Mouse (Mus musculus): Measurements from ENCODE around the gene Coq10b.
"Not testable (repeated sequence)": the region's sequence is repeated elsewhere in the genome, so short reads cannot be mapped to it uniquely, and the experiment has no call there.

Gene Coq10b

DNA sequence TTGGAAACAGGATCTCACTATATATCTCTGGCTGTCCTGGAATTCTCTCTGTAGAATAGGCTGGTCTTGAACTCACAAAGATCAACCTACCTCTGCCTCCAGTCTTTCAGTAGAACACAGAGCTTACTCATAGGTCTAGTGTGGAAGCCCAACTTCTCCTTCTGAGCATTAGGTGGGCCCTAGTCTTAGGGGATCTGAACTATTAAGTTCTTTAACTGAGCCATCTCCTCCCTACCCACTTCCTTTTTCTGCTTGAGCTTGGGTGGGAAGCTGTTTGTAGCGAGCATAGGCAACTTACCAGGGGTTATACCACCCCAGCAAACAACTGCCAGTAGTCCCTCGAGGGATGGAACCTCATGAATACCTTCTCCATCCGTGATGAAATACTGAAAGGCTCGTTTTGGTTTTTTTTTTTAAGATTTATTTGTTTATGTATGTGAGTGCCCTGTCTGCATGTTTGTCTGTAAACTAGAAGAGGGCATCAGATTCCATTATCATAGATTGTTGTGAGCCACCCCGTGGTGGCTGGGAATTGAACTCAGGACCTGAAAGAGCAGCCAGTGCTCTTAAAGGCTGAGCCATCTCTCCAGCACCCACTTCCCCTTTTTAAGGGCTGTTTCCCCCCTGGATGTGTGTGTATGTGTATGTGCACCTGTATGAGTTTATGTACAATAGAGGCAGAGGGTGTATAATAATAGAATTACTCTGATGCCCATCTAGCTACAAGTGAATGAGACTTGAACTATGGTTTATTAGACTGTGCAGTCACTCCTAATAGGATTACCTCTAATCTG lies 2.9 kb downstream of the Coq10b start:
- peak in 1 of 2 experiments; percentile 21 for DNase-seq (ENCODE audit: low spot score in 2 of 2)

DNA sequence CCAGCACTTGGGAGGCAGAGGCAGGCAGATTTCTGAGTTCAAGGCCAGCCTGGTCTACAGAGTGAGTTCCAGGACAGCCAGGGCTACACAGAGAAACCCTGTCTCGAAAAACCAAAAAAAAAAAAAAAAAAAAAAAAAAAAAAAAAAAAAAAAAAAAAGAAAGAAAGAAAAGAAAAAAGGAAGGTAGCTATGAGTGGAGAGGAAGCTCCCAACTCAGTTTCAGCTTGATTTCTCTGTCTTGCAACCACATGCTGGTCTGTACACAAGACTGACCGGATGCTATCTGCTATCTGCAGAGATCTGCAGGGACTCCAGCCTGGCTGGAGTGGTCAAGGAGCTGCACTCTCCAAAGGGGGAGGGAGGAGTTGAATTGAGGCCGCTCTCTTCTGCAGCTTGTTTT lies 5.8 kb downstream of the Coq10b start:
- not testable (repeated sequence) for DNase-seq (ENCODE audit: low spot score in 2 of 2)

DNA sequence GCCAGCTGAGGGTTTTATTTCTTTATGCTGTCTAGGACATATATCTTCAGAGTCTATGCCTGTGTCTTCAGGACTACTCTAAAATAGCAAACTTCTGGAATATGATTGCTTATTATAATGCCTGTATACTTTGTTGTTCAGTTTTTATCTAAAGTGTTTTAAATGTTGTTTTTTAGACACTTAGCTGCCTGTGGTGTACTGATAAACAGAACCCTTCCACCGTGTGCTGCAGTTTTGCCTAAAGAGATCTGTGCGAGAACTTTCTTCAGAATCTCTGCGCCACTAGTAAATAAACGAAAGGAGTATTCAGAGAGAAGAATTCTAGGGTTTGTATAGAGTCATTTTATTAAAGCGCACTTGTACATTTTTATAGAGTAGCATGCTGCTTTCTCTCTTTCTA lies 8.5 kb downstream of the Coq10b start:
- DNase-seq (ENCODE audit: low spot score in 2 of 2): no peak

DNA sequence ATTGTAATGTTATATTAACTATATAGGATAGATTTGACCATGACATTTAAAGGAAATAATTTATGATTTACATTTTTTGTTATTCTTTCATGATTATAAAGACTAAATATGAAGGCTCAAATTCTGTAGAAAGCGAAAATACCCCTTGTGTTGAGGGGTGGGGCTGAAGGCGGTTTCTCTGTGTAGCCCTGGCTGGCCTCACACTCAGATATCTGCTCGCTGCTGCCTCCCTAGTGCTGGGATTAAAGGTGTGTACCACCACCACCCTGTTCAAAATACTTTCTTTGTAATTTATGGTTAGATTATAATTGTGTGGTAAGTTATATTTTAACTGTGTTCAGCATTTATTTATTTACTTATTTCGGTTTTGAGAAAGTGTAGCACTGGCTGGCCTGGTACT lies 9.2 kb downstream of the Coq10b start:
- DNase-seq (ENCODE audit: low spot score in 2 of 2): no peak

DNA sequence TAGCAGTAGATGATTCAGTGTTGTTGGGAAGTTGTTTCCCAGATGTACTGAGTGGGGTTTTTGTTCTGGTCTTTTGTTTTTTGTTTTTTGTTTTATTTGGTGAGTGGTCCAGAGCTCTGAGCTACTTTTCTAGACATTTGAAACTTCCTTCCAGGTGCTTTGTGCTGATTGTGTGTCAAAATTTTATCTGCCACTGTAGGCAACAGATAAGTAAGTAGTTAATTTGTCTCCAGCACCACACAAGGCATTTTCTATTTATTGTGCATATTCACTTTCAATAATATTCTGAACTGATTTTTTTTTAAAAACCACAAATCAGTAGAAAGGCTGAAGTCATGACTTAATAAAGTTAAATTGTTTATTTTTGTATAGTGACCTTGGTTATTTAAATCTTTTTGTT lies 19.8 kb downstream of the Coq10b start:
- DNase-seq (ENCODE audit: low spot score in 2 of 2): not testable (repeated sequence)

DNA sequence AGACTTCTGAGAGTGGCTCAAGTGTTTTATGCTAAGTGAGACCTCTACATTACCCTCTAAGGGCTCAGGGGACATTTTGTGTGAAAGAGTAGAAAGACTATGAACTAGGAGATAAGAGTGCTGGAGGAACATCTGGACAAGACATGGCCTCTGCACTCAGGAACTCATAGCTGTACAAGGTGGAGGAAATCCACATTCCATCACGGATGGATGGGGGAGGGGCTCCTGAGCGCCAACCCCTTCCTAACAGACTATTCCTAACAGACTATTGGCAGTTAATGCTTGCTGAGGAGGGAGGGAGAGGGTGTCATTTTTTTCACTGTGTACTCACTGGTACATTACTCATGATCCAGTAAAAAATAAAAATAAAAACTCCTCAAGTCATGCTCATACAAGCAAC lies 22.2 kb downstream of the Coq10b start:
- DNase-seq (ENCODE audit: low spot score in 2 of 2): no peak

DNA sequence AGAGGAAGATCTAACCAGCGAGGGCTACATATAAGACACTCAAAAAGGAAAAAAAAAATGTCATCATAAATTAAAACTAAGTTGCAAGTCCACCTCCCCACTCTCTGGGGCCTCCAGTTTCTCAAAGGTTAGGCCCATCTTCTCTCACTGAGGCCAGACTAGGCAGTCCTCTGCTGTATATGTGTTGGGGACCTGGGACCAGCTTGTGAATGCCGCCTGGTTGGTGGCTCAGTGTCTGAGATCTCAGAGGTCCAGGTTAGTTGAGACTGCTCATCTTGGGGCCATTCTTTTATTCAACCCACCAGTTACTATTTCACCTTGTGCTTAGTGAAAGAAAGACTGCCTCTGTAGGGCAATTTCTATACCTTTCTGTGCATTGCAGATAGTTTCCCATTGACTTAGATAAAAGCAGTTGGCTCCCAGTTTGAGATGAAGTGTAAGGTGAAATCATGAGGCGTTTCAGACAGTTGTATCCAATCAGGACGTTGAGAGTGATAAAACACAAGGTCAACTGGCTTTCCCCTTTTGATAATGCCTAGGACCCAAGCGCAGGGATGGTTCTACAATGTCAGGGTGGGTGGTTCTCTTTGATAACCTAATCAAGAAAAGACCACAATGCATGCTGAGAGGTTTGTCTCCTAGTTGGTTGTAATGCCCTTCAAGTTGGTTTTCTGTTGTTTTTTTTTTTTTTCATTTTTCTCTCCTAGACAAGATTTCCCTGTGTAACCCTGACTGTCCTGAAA lies 23.3 kb downstream of the Coq10b start:
- no peak for DNase-seq (ENCODE audit: low spot score in 2 of 2)

DNA sequence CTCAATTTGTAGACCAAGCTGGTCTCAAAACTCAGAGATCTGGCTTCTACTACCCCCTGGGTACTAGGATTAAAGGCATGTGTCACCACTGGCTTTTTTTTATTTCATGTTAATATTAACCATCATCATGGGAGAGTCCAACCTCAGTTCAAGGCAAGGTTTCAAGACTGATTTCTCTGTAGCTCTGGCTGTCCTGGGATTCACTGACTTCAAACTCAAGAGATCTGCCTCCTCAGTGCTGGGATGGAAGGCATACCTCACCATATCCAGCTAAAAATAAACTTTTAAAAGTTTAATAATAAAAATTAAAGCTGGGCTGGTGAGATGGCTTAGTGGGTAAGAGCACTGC lies 23.8 kb downstream of the Coq10b start:
- no peak for DNase-seq (ENCODE audit: low spot score in 2 of 2)

DNA sequence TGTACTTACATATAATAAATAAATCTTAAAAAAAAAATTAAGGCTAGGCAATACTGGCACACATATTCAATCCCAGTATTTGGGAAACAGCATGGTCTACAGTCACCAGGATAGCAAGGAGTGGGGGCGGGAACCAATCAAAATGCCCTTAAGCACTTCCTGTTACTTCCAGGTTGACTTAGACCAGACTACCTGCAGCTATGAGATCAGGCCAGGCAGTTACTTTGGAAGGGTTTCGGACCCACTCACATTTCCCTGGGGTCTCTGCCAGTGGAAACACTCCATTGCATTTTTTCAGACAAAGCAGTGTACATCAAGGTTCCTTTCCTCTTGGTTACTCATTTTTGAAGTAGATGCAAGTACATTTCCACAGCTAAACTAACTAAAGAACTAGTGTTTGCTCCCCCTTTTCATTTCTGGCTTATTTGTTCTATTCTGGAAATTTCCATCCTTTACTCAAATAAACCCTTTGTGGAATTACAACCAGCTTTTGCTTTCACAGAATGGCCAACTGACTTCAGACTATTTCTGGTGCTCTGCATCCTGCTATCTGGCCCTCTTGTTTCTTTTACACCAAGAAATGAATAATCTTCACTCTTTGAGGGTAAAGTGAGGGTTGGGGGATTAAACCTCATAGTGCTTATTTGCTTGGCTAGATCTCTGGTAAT lies 24.4 kb downstream of the Coq10b start:
- no peak for DNase-seq (ENCODE audit: low spot score in 2 of 2)

DNA sequence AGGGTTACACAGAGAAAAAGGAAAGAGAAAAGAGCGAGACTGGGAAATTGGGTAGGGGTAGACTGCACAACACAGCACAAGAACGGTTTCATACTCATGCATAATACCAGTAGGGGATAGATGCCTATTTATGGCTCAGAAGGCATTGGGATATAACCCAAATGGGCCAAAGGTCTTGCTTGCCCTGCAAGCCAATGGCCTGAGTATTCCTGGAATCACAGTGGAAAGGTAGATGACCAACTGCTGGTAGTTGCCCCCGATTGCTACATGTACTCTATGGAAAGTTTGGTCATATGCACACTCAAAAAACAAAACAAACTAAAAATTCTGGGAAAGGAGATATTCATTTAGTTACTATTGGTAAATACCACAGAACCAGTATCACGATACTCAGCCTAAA lies 27.1 kb downstream of the Coq10b start:
- DNase-seq (ENCODE audit: low spot score in 2 of 2): no peak

DNA sequence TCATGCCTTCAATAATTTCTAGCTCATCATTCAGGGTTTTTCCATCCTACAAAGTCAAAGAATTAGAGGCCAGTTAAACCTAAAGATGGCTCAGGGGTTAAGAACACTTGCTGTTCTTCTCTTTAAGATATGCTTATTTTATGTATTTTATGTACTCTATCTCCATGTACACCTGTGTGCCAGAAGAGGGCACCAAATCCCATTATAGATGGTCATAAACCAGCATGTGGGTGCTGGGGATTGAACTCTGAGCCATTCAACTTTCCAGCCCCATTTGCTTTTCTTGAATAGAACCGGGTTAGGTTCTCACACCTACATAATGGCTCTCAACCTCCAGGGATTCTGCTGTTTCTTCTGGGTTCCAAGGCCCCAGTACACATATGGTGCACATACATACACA lies 29.5 kb downstream of the Coq10b start:
- DNase-seq (ENCODE audit: low spot score in 2 of 2): no peak

DNA sequence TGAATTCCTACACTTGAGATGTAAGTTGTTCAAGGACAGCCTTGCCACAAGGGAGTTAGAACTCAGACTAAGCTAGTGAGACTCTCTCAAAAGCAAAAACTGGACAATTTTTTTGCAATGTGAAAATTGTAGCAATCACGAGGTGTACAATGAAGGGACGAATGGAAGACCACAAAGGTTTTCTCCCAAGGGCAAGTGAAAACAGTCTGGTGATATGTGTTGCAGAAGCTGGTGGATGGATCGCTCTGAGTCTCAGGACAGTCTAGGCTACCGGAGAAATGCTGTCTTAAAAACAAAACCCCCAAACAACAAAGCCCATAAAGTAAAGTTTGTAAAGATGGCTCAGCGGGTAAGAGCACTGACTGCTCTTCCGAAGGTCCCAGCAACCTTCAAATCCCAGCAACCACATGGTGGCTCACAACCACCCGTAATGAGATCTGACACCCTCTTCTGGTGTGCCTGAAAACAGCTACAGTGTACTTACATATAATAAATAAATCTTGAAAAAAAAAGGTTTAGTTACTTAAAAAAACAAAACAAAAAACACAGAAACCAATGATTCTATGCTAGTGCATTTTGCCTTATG lies 33.3 kb downstream of the Coq10b start:
- no peak for DNase-seq (ENCODE audit: low spot score in 2 of 2)

DNA sequence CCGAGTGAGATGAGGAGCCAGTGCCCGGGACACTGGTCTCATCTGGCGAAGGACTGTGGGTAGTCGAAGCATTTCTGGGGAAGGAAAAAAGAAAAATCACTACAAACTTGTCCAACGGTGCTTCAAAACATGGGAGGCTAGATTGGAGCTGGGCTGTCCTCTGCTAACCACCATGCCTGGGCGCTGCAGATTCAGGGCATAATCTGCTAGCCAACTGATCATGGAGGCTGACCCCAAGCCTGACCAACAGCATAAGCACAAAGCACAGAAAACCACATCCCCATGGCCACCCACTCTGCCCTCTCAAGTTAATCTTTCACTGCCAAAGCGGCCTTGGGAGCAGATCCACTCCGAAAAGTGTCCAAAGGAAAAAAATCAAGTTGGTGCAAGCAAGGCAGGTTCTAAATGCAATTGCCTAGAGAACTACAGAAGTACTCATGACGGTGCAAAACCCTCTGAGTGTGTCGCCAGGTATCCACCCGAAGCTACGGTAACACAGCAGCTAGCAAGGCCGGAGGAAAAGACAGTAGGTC lies 34.4 kb downstream of the Coq10b start:
- DNase-seq (ENCODE audit: low spot score in 2 of 2): peak; percentile 5 to 37

DNA sequence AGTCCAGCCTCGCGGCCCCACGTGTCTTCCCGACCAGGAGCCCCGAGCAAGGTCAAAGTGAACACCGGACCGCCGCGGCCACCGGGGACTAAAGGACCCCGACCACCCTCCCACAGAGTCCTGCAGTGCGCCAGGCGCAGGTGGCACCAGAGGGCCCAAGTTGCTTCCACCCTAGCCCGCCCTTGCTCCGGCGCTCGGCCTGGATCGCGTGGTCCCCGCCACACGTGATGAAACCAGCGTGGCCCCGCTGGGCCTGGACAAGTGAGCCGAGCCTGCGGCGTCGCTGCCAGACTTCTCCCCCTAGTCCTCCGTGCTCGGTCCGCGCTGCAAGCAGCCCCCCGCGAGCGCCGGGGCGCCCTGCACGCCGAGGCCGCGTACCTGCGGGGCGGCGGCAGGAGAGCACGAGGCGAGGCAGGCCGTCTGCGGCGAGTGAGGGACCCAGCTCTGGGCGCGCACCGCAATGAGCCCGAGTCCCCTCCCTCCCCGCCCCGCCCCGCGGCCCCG lies 34.9 kb downstream of the Coq10b start:
- peak in 1 of 2 experiments; percentile 59 for DNase-seq (ENCODE audit: low spot score in 2 of 2)

DNA sequence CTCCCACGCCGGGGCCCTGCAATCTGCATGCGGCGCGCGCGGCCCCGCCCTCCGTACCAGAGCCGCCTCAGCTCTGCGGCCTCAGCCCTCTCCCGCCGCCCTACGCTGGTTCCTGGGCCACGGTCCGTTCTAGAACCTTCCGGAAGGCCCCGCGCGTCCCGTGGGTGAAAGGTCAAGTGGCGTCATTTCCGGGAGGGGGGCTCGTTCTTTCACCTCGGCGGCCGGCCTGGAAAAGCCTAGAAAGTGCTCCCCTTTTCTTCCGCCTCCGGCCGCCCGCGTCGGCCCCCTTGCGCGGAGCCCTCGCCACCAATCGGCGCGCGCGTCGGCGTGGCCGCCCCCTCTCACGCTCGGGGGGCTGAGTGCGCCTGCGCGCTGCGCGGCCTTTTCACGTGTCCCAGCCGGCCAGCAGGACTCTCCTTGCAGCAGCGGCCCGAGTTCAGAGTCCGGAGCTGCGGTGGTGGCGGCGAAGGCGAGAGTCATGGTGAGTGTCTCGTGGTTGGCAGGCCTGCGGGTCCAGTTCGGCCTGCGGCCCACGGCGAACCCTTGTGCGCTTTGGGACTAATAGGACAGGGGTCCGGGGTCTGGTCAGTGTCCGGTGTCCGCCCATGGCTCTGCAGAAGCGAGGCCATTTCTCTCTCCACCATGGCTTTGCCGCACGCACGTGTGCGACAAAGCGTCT lies 35.5 kb downstream of the Coq10b start, which contains the start of the genes Hspe1 and Hspd1:
TSS of gene Hspe1 (plus strand) at position 201 of the 679 bp plus-strand sequence.
TSS of gene Hspd1 (minus strand) at position 312 of the 679 bp plus-strand sequence.
- peak; percentile 99 for DNase-seq (ENCODE audit: low spot score in 2 of 2)

DNA sequence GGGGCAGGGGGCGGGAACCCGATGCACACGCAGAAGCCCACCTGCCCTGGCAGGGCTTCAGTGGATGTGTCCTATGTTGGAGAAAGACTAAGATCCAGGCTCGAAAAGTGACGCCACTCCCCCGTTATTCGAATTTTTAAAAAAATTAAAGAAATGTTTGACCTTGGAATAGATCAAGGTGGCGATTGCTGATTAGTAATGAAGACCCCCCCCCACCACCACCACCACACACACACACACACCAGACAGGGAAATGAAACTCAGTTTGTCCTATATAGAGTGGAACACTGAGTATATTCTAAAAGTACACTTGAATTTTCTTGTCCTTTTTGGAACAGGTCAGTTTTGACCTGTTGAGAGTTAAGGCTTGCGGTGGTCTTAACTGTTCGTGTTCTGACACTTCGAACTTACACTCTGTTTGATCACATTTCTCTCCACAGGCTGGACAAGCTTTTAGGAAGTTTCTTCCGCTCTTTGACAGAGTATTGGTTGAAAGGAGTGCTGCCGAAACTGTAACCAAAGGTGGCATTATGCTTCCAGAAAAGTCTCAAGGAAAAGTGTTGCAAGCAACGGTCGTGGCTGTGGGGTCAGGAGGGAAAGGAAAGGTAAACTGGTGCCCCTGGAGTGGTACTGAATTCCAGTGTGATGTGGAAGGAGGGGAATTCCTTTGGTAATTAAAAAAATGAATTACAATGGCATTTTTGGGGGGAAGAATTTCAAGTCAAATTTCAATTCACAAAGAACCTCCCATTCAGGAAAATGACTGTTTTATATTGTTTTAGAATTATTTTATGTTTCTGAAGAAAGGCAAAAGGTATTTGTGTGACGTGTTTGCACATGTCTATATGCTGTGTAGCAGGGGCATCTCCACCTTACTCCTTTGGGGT lies 36.3 kb downstream of the Coq10b start:
- DNase-seq (ENCODE audit: low spot score in 2 of 2): no peak

DNA sequence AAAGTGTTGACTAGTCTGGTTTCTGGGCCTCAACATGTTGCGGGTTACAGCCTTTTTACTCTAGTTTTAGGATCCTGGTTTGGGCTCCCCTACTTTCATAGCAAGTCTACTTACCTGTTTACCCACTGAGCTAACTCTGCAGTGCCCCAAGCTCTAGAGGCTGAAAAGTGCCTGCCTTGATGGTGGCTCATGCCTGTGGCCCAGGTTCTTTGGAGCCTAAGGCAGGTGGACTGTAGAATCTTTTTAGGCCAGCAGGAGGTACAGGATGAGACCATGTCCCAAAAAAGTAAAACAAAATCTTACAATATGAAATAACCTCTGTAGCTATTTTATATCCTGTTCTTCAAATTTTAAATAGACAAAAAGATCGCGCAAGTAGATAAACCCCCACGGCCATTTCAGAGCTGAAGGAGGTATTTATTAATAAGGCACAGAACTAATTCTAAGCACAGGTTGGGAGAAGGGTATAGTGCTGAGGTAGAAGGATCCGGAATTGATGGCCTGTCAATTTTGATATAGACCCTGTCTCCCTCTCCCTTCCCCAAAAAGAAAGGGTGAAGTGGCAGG lies 37.0 kb downstream of the Coq10b start:
- DNase-seq (ENCODE audit: low spot score in 2 of 2): no peak

DNA sequence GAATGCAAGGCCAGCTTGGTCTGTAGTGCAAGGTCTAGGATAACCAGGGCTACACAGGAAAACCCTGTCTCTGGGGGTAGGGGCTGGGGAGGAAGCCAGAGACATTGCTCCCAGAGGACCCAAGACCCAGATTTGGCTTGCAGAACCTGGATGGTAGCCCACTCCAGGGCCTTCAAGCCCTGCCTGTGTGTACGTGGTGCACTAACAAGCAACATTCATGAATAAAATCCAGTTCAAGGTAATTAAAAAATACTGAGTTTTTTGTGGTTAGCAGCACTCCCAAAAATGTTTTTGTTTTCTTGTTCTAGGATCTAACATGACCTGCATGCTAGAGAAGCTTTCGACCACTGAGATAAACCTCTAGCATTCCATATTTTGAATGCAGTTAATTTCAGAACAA lies 39.5 kb downstream of the Coq10b start:
- no peak for DNase-seq (ENCODE audit: low spot score in 2 of 2)

DNA sequence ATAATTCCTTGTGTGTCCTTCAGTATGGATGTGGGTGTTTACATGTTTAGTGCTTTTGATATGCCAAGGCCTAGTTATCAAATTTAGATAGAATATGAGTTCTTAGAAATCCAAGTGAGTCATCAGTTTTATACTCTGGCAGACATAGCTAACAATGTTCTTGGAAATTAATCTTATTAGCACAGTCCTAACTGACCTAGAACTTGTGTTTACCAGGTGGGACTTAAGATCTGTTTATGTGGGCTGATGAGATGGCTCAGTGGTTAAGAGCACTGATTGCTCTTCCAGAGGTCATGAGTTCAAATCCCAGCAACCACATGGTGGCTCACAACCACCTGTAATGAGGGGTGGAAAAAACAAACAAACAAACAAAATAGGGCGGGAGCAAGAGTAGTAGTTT lies 39.9 kb downstream of the Coq10b start:
- DNase-seq (ENCODE audit: low spot score in 2 of 2): no peak

Measured in natural killer cell, adult 2 months (primary cell).